Mouse (Mus musculus) liver, embryonic 14.5 days (tissue): ENCODE measurements around the gene Atxn1. TPM values are rescaled to one million over a fixed set of nuclear protein-coding genes. Genes with fewer than 3 reads are reported as not detected.

Source experiments
- ATAC-seq: fragments of 200-750 bp; cut with Nextera tagmentation; 2 replicates; pipeline ENCODE4 v1.8.0; 2017; ENCODE audit warnings: moderate number of reproducible peaks, mild to moderate bottlenecking, moderate library complexity; ENCODE audit not compliant: insufficient read depth
- DNase-seq, 3 experiments: peaks; one replicate each; pipeline ENCODE4 v3.0.0-alpha.2; 2012 to 2013; ENCODE audit warnings: low read depth in 3 of 3, low spot score in 3 of 3
- H3K27ac ChIP-seq: fragments of 300-500 bp; sonication (generic); 2 replicates; pipeline ENCODE4 v1.5.1; 2014; ENCODE audit warnings: moderate library complexity, mild to moderate bottlenecking, control low read depth, inconsistent platforms
- H3K27me3 ChIP-seq: fragments of 300-500 bp; sonication (generic); 2 replicates; pipeline ENCODE4 v1.6.1; 2014; ENCODE audit warnings: mild to moderate bottlenecking, low read length, moderate library complexity; ENCODE audit not compliant: control insufficient read depth, insufficient read depth
- H3K36me3 ChIP-seq: fragments of 300-500 bp; sonication (generic); replicated peaks from 2 replicates; pipeline ENCODE4 v1.6.1; 2014; ENCODE audit warnings: low read depth; ENCODE audit not compliant: control insufficient read depth, insufficient read depth
- H3K4me1 ChIP-seq, 2 experiments: fragments of 200-500 bp in 1 of 2; fragments of 300-500 bp in 1 of 2; sonication (generic) in 1 of 2; replicated peaks; 2 replicates each; pipeline ENCODE4 v1.6.1; 2012 to 2014; ENCODE audit warnings: antibody characterized with exemption in 1 of 2, inconsistent platforms in 1 of 2, low read length in 1 of 2; ENCODE audit not compliant: control insufficient read depth in 2 of 2, insufficient read depth in 2 of 2
- H3K4me2 ChIP-seq: fragments of 300-500 bp; sonication (generic); 2 replicates; pipeline ENCODE4 v1.6.1; 2014; ENCODE audit warnings: low read depth, mild to moderate bottlenecking, control low read depth, moderate library complexity
- H3K4me3 ChIP-seq, 2 experiments: fragments of 200-500 bp in 1 of 2; fragments of 300-500 bp in 1 of 2; sonication (generic) in 1 of 2; 2 replicates each; pipeline ENCODE4 v1.5.1; 2012 to 2014; ENCODE audit warnings: low read depth in 2 of 2, low read length in 2 of 2, mild to moderate bottlenecking in 2 of 2, control low read depth in 1 of 2, inconsistent platforms in 1 of 2, moderate library complexity in 1 of 2; ENCODE audit not compliant: insufficient read depth in 1 of 2
- H3K9ac ChIP-seq: fragments of 300-500 bp; sonication (generic); replicated peaks from 2 replicates; pipeline ENCODE4 v1.6.1; 2014; ENCODE audit warnings: mild to moderate bottlenecking, control low read depth, moderate library complexity
- H3K9me3 ChIP-seq: fragments of 300-500 bp; sonication (generic); 2 replicates; pipeline ENCODE4 v1.6.1; 2016; ENCODE audit warnings: low read length, mixed read lengths; ENCODE audit not compliant: control insufficient read depth
- CTCF ChIP-seq: IDR thresholded peaks from 2 replicates; pipeline ENCODE4 v1.5.1; 2016; ENCODE audit warnings: antibody characterized with exemption, low read depth, control low read depth
- EP300 ChIP-seq: IDR thresholded peaks from 2 replicates; pipeline ENCODE4 v1.6.1; 2016; ENCODE audit warnings: antibody characterized with exemption, low read depth
- WGBS: fragments of 180-500 bp; shearing (Covaris S2); extraction: QIAGEN DNeasy Blood & Tissue Kit; methylation state at CpG from one replicate; pipeline ENCODE4 v1.1.7; 2014; ENCODE audit not compliant: insufficient replicate concordance; 5-methylcytosine and 5-hydroxymethylcytosine counted together
- polyA plus RNA-seq, 2 experiments: library from polyadenylated mRNA; depleted of rRNA in 1 of 2; stranded (reverse) in 1 of 2; unstranded in 1 of 2; fragments of >200 nt; fragmentation: Nextera tagmentation in 1 of 2; extraction: Ambion mirVana in 1 of 2; gene quantifications; 2 replicates each; pipeline versions ENCODE4 v1.2.1 to v1.2.3; 2012 to 2014

The Atxn1 gene
- polyA plus RNA-seq, 2 experiments, result 1.0 to 1.2 TPM

DNA sequence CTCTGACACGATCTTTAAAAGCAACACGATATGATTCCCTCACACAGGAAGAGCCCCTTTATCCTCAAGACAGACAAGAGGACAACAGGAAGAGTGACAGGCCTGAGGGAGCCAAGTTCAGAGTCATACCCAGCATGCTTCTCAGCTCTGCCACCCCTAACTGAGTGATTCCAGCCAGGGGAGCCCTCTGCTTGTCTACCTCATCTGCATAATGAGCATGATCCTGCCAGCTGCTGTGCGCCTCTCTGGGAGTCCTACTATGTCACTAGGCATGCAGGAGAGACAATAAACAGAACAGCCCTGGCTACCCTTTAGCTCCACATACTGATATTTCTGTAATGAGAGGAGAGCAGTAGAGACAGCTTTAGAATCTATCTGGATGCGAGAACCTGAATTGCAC is 228.6 kb downstream of the Atxn1 start:
- H3K9ac ChIP-seq, result no peak overlapping the region
- no peak for DNase-seq
- H3K27ac ChIP-seq, result no peak overlapping the region
- no peak overlapping the region for H3K4me2 ChIP-seq
- H3K27me3 ChIP-seq, result no peaks in the 10 kb centered on the region
- WGBS, result 55% methylated on average over 4 of the region's 4 CpGs
- H3K9me3 ChIP-seq, result no peaks in the 10 kb centered on the region
- no peaks in the 10 kb centered on the region for H3K4me1 ChIP-seq
- H3K4me3 ChIP-seq, result no peak overlapping the region
- no peak for ATAC-seq
- H3K36me3 ChIP-seq, result no peaks in the 10 kb centered on the region
- TF ChIP-seq EP300, result no peak

GRCm38 (mm10) chr13:45735802-45736201 is 229.0 kb downstream of the Atxn1 start:
- WGBS, result 67% methylated on average over 3 of the region's 3 CpGs
- Histone ChIP-seq H3K4me2 (no peak overlapping the region), H3K36me3 (no peaks in the 10 kb centered on the region), H3K4me1 (no peaks in the 10 kb centered on the region), H3K9ac (no peak overlapping the region), H3K4me3 (no peak overlapping the region), H3K27me3 (no peaks in the 10 kb centered on the region), H3K27ac (no peak overlapping the region), H3K9me3 (no peaks in the 10 kb centered on the region)
- ATAC-seq (no peak), DNase-seq (no peak)
- TF ChIP-seq CTCF, result no peak
- no peak for TF ChIP-seq EP300

DNA sequence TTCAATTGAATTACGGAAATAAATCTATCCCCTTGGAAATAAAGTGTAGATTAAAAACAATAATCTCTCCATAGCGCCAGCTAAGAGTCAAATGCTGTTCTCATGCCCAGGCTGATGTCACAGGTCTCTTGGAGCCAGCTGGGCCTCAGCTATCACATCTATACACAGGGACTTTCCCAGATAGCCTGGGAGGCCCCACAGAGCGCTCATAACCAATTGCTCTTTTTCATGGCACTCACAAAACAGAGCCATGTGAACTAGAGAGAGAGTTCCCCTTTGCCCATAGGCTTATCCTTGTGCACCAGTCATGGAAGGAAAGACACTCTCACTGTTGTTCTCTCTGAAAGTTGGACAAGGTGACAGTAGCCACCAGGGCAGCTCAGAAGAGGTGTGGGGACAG is 230.3 kb downstream of the Atxn1 start:
- no peaks in the 10 kb centered on the region for H3K36me3 ChIP-seq
- H3K4me3 ChIP-seq, result no peak overlapping the region
- TF ChIP-seq EP300 (no peak), CTCF (no peak)
- H3K27me3 ChIP-seq, result no peaks in the 10 kb centered on the region
- 66% methylated on average over 3 of the region's 3 CpGs for WGBS
- DNase-seq (no peak), ATAC-seq (no peak)
- no peak overlapping the region for H3K27ac ChIP-seq
- H3K9me3 ChIP-seq, result no peaks in the 10 kb centered on the region
- H3K9ac ChIP-seq, result no peak overlapping the region
- no peak overlapping the region for H3K4me2 ChIP-seq
- no peaks in the 10 kb centered on the region for H3K4me1 ChIP-seq

DNA sequence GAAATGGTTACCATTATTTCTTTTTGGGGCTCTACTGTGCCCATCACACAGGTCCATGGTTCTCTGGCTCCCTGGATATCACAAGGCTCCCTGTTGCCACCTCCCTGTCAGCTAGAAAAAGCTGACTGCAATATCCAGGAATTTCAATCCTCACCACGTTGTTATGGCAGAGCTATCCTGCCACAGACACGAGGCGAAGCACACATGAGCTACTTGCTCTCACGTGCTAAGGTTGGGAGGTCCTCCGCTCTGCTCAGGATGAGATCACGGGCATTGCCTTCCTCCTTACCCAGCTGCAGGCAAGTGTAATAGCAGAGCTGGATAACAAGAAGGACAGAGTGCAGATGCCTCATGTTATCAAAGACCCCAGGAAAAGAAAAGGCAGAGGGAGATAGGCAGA is 232.2 kb downstream of the Atxn1 start:
- no peak for TF ChIP-seq CTCF
- no peak for TF ChIP-seq EP300
- 60% methylated on average over 6 of the region's 6 CpGs for WGBS
- Histone ChIP-seq H3K27ac (no peak overlapping the region), H3K4me1 (no peaks in the 10 kb centered on the region), H3K9ac (no peak overlapping the region), H3K27me3 (no peaks in the 10 kb centered on the region), H3K4me2 (no peak overlapping the region), H3K36me3 (no peaks in the 10 kb centered on the region), H3K9me3 (no peaks in the 10 kb centered on the region), H3K4me3 (no peak overlapping the region)
- no peak for ATAC-seq
- DNase-seq, result no peak

DNA sequence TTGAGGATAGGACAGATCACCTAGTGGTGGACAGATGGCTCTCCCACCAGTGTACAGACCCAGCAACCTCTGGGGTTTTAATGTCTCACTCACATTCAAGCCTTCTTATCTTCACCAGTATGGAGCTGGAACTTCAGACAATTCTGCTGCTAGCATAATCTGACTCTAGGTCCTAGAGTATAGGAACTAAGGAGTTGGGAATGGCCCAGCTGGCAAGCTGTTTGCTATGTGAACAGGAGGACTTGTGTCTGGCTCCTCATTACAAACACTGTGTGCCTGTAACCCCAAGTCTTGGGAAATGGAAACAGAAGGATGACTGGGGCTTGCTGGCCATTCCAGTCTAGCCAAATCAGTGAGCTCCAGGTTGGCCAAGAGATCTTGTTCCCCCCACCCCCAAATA is 237.9 kb downstream of the Atxn1 start:
- Histone ChIP-seq H3K9me3 (no peaks in the 10 kb centered on the region), H3K27me3 (no peaks in the 10 kb centered on the region), H3K27ac (no peak overlapping the region), H3K4me3 (no peak overlapping the region), H3K36me3 (no peaks in the 10 kb centered on the region), H3K4me1 (no peaks in the 10 kb centered on the region), H3K9ac (no peak overlapping the region), H3K4me2 (no peak overlapping the region)
- ATAC-seq (no peak), DNase-seq (no peak)
- TF ChIP-seq CTCF (no peak), EP300 (no peak)

DNA sequence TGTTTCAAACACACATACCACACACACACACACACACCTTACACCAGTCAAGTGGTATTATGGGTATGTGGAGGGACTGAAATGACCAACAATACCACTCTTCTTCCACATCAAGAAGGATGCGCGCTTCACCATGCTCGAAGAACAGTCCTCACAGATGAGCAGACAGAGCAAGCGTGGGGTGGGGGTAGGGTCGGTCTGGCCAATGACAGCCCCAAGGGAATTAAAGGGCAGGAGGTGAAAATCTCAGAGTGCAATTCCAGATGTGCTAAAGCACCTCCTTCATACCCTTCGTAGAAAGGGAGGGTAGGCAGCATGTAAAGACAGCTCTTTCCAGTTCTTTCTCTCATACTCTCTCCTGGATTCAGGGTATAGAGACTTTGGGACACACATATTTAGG is 238.6 kb downstream of the Atxn1 start:
- Histone ChIP-seq H3K27me3 (no peaks in the 10 kb centered on the region), H3K9ac (no peak overlapping the region), H3K36me3 (no peaks in the 10 kb centered on the region), H3K27ac (no peak overlapping the region), H3K4me3 (no peak overlapping the region), H3K4me2 (no peak overlapping the region), H3K9me3 (no peaks in the 10 kb centered on the region), H3K4me1 (no peaks in the 10 kb centered on the region)
- WGBS, result 72% methylated on average over 6 of the region's 6 CpGs
- no peak for ATAC-seq
- no peak for DNase-seq
- TF ChIP-seq EP300 (no peak), CTCF (no peak)
